ENCODE assay signal across 7 mouse cellular contexts in the genomic region with DNA sequence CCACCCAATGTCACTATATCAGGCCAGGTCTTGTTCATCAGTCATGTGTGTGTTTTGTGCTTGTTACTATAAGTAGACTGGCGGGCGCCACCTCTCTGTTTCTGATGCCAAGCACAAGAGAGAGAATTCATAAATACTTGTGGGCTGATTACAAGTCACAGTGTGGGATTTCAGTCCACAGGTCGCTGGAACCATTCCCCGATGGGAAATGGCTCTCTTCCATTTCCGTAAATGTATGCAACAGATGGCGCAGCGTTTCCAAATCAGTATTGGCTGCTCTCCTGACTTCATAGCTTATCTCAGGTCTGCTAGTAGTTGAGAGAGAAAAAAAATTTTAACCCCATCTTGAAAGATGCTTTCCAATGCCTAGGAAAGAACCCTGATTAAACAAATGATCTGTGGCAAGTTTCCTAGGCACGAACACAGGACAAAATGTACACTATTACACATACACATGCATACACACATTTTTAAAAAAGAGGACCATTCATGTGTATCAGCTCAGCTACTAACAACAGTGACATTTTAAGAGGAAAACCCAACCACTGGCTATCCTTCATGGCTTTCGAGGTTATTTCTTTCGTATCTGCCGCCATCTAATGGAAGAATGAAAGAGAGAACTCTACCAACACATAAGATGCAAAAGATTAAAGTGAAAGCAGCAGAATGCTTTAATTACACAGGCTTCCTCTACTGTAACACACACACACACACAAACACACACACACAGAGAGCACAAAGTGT. TPM values are rescaled to one million over a fixed set of nuclear protein-coding genes. Genes with fewer than 3 reads are reported as not detected.
A peak's percentile ranks its signal among the peaks of the same experiment; 100 is the strongest.
DNase-seq lines count a peak whose midpoint lies in the region; ATAC-seq and TF ChIP-seq lines count a peak whose summit lies in the region.

No protein-coding gene starts in this region.

- H3K4me2 ChIP-seq in embryonic facial prominence, embryonic 15.5 days (replicated peaks) = peak overlapping the region; percentile 74
- peak overlapping the region; percentile 98 for H3K4me2 ChIP-seq in midbrain, embryonic 13.5 days (replicated peaks)

- peak overlapping the region; percentile 88 for H3K27ac ChIP-seq in embryonic facial prominence, embryonic 15.5 days (replicated peaks)
- peak overlapping the region; percentile 91 for H3K27ac ChIP-seq in limb, embryonic 10.5 days
- H3K27ac ChIP-seq in midbrain, embryonic 13.5 days = no peak overlapping the region; the same call in 1 of the 2 replicates

- intact Hi-C loops in heart, postnatal 14 days (cut with DNase I) = loop anchor here (5.0 to 10.0 kb wide), 5 partner anchors 42 to 625 kb away; partner anchors contain the start of gene 1700016K19Rik

- peaks cover 26% of the 10 kb centered on the region for H3K27me3 ChIP-seq in G1E (ENCODE audit: insufficient read depth, low read length)
- no peaks in the 10 kb centered on the region; the same call in 1 of the 2 replicates for H3K27me3 ChIP-seq in embryonic facial prominence, embryonic 15.5 days
- no peaks in the 10 kb centered on the region for H3K27me3 ChIP-seq in limb, embryonic 10.5 days (ENCODE audit: low read depth, poor library complexity, severe bottlenecking)
- peaks cover 3% of the 10 kb centered on the region; the same call in 1 of the 2 replicates for H3K27me3 ChIP-seq in midbrain, embryonic 13.5 days

- DNase-seq in G1E (ENCODE audit: low spot score) = no peak
- DNase-seq in adrenal gland, postnatal 25 days = peak; percentile 17
- peak; percentile 25 to 42 for DNase-seq in heart, postnatal 14 days
- DNase-seq in limb, embryonic 10.5 days (ENCODE audit: low spot score) = peak; percentile 45
- no peak for DNase-seq in yolk sac, embryonic 10.5 days (ENCODE audit: low spot score)

- ATAC-seq in G1E (ENCODE audit: extremely low read depth, insufficient number of reproducible peaks, low FRiP score, poor library complexity, severe bottlenecking) = no peak
- peak; percentile 22 for ATAC-seq in embryonic facial prominence, embryonic 15.5 days (ENCODE audit: insufficient number of reproducible peaks, low FRiP score, low TSS enrichment, low read depth)
- ATAC-seq in midbrain, embryonic 13.5 days = no peak

- H3K9me3 ChIP-seq in G1E (replicated peaks) = no peaks in the 10 kb centered on the region
- H3K9me3 ChIP-seq in embryonic facial prominence, embryonic 15.5 days (replicated peaks) = no peaks in the 10 kb centered on the region
- H3K9me3 ChIP-seq in limb, embryonic 10.5 days (replicated peaks) = no peaks in the 10 kb centered on the region
- no peaks in the 10 kb centered on the region for H3K9me3 ChIP-seq in midbrain, embryonic 13.5 days

- no peaks in the 10 kb centered on the region for H3K36me3 ChIP-seq in G1E (replicated peaks)
- no peaks in the 10 kb centered on the region for H3K36me3 ChIP-seq in embryonic facial prominence, embryonic 15.5 days
- peaks cover 3% of the 10 kb centered on the region for H3K36me3 ChIP-seq in limb, embryonic 10.5 days
- no peaks in the 10 kb centered on the region for H3K36me3 ChIP-seq in midbrain, embryonic 13.5 days

- no peak overlapping the region for H3K9ac ChIP-seq in embryonic facial prominence, embryonic 15.5 days
- H3K9ac ChIP-seq in midbrain, embryonic 13.5 days (replicated peaks) = peak overlapping the region; percentile 86; the same call in 1 of the 2 replicates

- WGBS in embryonic facial prominence, embryonic 15.5 days = 4% methylated on average over 11 of the region's 11 CpGs
- 15% methylated on average over 11 of the region's 11 CpGs for WGBS in limb, embryonic 10.5 days
- 13% methylated on average over 11 of the region's 11 CpGs for WGBS in midbrain, embryonic 13.5 days

- no peak for TF ChIP-seq CTCF in G1E (IDR thresholded peaks at IDR 0.05; ENCODE audit: low read depth, low read length)

- H3K4me3 ChIP-seq in G1E (ENCODE audit: low read depth, low read length) = peak overlapping the region; percentile 80; the same call in 1 of the 2 replicates
- peak overlapping the region; percentile 86 for H3K4me3 ChIP-seq in embryonic facial prominence, embryonic 15.5 days (replicated peaks)
- peak overlapping the region; percentile 88 for H3K4me3 ChIP-seq in limb, embryonic 10.5 days
- H3K4me3 ChIP-seq in midbrain, embryonic 13.5 days (replicated peaks) = peak overlapping the region; percentile 88

- peaks cover 32% of the 10 kb centered on the region for H3K4me1 ChIP-seq in G1E (ENCODE audit: insufficient read depth, low read depth, low read length)
- peaks cover 33% of the 10 kb centered on the region for H3K4me1 ChIP-seq in embryonic facial prominence, embryonic 15.5 days
- H3K4me1 ChIP-seq in limb, embryonic 10.5 days = peaks cover 43% of the 10 kb centered on the region
- peaks cover 30% of the 10 kb centered on the region for H3K4me1 ChIP-seq in midbrain, embryonic 13.5 days (replicated peaks)

RNA-seq across cellular contexts. Expression of gene Nxn, which starts 0.8 kb away (rescaled TPM):
- total RNA-seq in G1E (2014; fragmentation: Nextera tagmentation) (4.4 TPM in 2 replicates), G1E (2017) (5.0 and 6.0 TPM in 2 replicates)
- polyA plus RNA-seq in G1E (2012) = 4.8 TPM in 2 replicates
- total RNA-seq in adrenal gland, postnatal 25 days (2021) = 23.8 and 29.5 TPM in 2 replicates
- 72.1 and 74.8 TPM in 2 replicates for polyA plus RNA-seq in embryonic facial prominence, embryonic 15.5 days (2015; fragmentation: Nextera tagmentation; extraction: Ambion mirVana)
- 10 to 100 TPM; 15.5 to 17.4 TPM for total RNA-seq in heart, postnatal 14 days (2021)
- 53.3 and 55.7 TPM in 2 replicates for polyA plus RNA-seq in limb, embryonic 10.5 days (2016; fragmentation: Nextera tagmentation; extraction: Ambion mirVana)
- 29.0 and 34.3 TPM in 2 replicates for polyA plus RNA-seq in midbrain, embryonic 13.5 days (2015; fragmentation: Nextera tagmentation; extraction: Ambion mirVana)

RNA-seq across cellular contexts. Expression of gene Timm22, which starts 7.0 kb away (rescaled TPM):
- 24.5 and 29.9 TPM in 2 replicates for total RNA-seq in G1E (2014; fragmentation: Nextera tagmentation)
- total RNA-seq in G1E (2017) = 23.9 and 25.0 TPM in 2 replicates
- polyA plus RNA-seq in G1E (2012) = 22.8 and 28.1 TPM in 2 replicates
- total RNA-seq in adrenal gland, postnatal 25 days (2021) = 38.9 and 47.4 TPM in 2 replicates
- 101 and 106 TPM in 2 replicates for polyA plus RNA-seq in embryonic facial prominence, embryonic 15.5 days (2015; fragmentation: Nextera tagmentation; extraction: Ambion mirVana)
- 10 to 100 TPM; 41.3 to 46.9 TPM for total RNA-seq in heart, postnatal 14 days (2021)
- polyA plus RNA-seq in limb, embryonic 10.5 days (2016; fragmentation: Nextera tagmentation; extraction: Ambion mirVana) = 144 and 147 TPM in 2 replicates
- polyA plus RNA-seq in midbrain, embryonic 13.5 days (2015; fragmentation: Nextera tagmentation; extraction: Ambion mirVana) = 96.3 and 102 TPM in 2 replicates

Comparison
In these comparisons a context has a peak if more than half of its experiments do, and no peak if none do; other contexts are left out.
1. DNase-seq: peak in adrenal gland, postnatal 25 days (single experiment), heart, postnatal 14 days (2 of 2) and limb, embryonic 10.5 days (single experiment); none in G1E (single experiment) and yolk sac, embryonic 10.5 days (single experiment).
2. Peak in every context shown above with its lines, with median percentiles within 50 percentile points of each other: H3K4me3 ChIP-seq.